Mouse (Mus musculus): ENCODE data around the gene Nhlrc2.

Nhlrc2 gene

GRCm38 (mm10) chr19:56565358-56565757 is 17.3 kb downstream of the Nhlrc2 start:
- peak; percentile 25 to 51 for DNase-seq

- DNase-seq, result peak; percentile 60 to 73
Observed at GRCm38 (mm10) chr19:56566041-56566440, 18.0 kb downstream of the Nhlrc2 start.

GRCm38 (mm10) chr19:56566940-56567339 is 18.9 kb downstream of the Nhlrc2 start:
- DNase-seq, result no peak

- DNase-seq, result no peak
Observed at GRCm38 (mm10) chr19:56570781-56571180, 22.7 kb downstream of the Nhlrc2 start.

- DNase-seq, result no peak
Observed at GRCm38 (mm10) chr19:56571234-56571633, 23.2 kb downstream of the Nhlrc2 start.

GRCm38 (mm10) chr19:56571913-56572312 is 23.9 kb downstream of the Nhlrc2 start:
- DNase-seq, result no peak

GRCm38 (mm10) chr19:56573184-56573583 is 25.1 kb downstream of the Nhlrc2 start:
- no peak for DNase-seq

GRCm38 (mm10) chr19:56577801-56578200 is 29.7 kb downstream of the Nhlrc2 start:
- no peak for DNase-seq

GRCm38 (mm10) chr19:56581981-56582380 is 33.9 kb downstream of the Nhlrc2 start:
- DNase-seq, result no peak

- peak; percentile 24 to 32 for DNase-seq
Observed at GRCm38 (mm10) chr19:56583785-56584184, 35.7 kb downstream of the Nhlrc2 start.

GRCm38 (mm10) chr19:56584288-56584687 is 36.2 kb downstream of the Nhlrc2 start:
- DNase-seq, result no peak

GRCm38 (mm10) chr19:56586320-56586719 is 38.3 kb downstream of the Nhlrc2 start:
- no peak for DNase-seq

- no peak for DNase-seq
Observed at GRCm38 (mm10) chr19:56588205-56588626, 40.2 kb downstream of the Nhlrc2 start.

- no peak for DNase-seq
Observed at GRCm38 (mm10) chr19:56589008-56589407, 40.9 kb downstream of the Nhlrc2 start.

GRCm38 (mm10) chr19:56589455-56589854 is 41.4 kb downstream of the Nhlrc2 start:
- no peak for DNase-seq

- DNase-seq, result no peak
Observed at GRCm38 (mm10) chr19:56590250-56590649, 42.2 kb downstream of the Nhlrc2 start.

- DNase-seq, result no peak
Observed at GRCm38 (mm10) chr19:56592472-56592871, 44.4 kb downstream of the Nhlrc2 start.

- peak in 1 of 2 experiments; percentile 29 for DNase-seq
Observed at GRCm38 (mm10) chr19:56599996-56600395, 51.9 kb downstream of the Nhlrc2 start.

- DNase-seq, result no peak
Observed at GRCm38 (mm10) chr19:56600797-56601196, 52.7 kb downstream of the Nhlrc2 start.

- peak; percentile 80 to 92 for DNase-seq
Observed at GRCm38 (mm10) chr19:56601901-56602347, 53.9 kb downstream of the Nhlrc2 start.

GRCm38 (mm10) chr19:56608946-56609345 is 60.9 kb downstream of the Nhlrc2 start:
- DNase-seq, result no peak

- DNase-seq, result no peak
Observed at GRCm38 (mm10) chr19:56614131-56614530, 66.1 kb downstream of the Nhlrc2 start.

- DNase-seq, result no peak
Observed at GRCm38 (mm10) chr19:56618845-56619244, 70.8 kb downstream of the Nhlrc2 start.

GRCm38 (mm10) chr19:56619546-56619945 is 71.5 kb downstream of the Nhlrc2 start:
- peak in 1 of 2 experiments; percentile 20 for DNase-seq

GRCm38 (mm10) chr19:56621876-56622275 is 73.8 kb downstream of the Nhlrc2 start:
- no peak for DNase-seq
